25 mouse cellular contexts compared by ENCODE assay signal in genomic region chr2:6112619-6113018, GRCm38 (mm10). TPM values are rescaled to one million over a fixed set of nuclear protein-coding genes. Genes with fewer than 3 reads are reported as not detected.
DNase-seq lines count a peak whose midpoint lies in the region; ATAC-seq and TF ChIP-seq lines count a peak whose summit lies in the region.
"Had no signal": no experiment of that assay in that cellular context is flagged by ENCODE, and none has a peak within 500 bp of the region (broad histone marks: within the 10 kb centered on the region; RNA-seq: fewer than 3 reads in every experiment).

No protein-coding gene starts in this region.

- H3K4me2 ChIP-seq in heart, postnatal 0 days (ENCODE audit: low read depth, low read length), result no peak overlapping the region
- H3K4me2 ChIP-seq in stomach, embryonic 16.5 days (ENCODE audit: low read depth, low read length), result no peak overlapping the region
- H3K4me2 ChIP-seq: embryonic facial prominence, embryonic 15.5 days; hindbrain, embryonic 12.5 days had no signal

- H3K9me3 ChIP-seq in heart, postnatal 0 days (replicated peaks; ENCODE audit: control insufficient read depth, low read length), result no peaks in the 10 kb centered on the region
- H3K9me3 ChIP-seq in stomach, embryonic 16.5 days (replicated peaks; ENCODE audit: control insufficient read depth, low read length), result no peaks in the 10 kb centered on the region
- H3K9me3 ChIP-seq in limb, embryonic 10.5 days (replicated peaks), result no peaks in the 10 kb centered on the region
- H3K9me3 ChIP-seq: embryonic facial prominence, embryonic 15.5 days; forebrain, embryonic 10.5 days; G1E; hindbrain, embryonic 12.5 days had no signal

- peak; percentile 96 for TF ChIP-seq EP300 in heart, postnatal 0 days (IDR thresholded peaks at IDR 0.05; ENCODE audit: low read depth)

- peak overlapping the region; percentile 89 for H3K27ac ChIP-seq in heart, postnatal 0 days (ENCODE audit: low read depth)
- no peak overlapping the region for H3K27ac ChIP-seq in stomach, embryonic 16.5 days (ENCODE audit: low read length)
- H3K27ac ChIP-seq in limb, embryonic 10.5 days, result no peak overlapping the region
- H3K27ac ChIP-seq: embryonic facial prominence, embryonic 15.5 days; forebrain, embryonic 10.5 days; gastrocnemius, adult 2 months; hindbrain, embryonic 12.5 days had no signal

- no peaks in the 10 kb centered on the region for H3K4me1 ChIP-seq in heart, postnatal 0 days (ENCODE audit: control insufficient read depth, insufficient read depth)
- H3K4me1 ChIP-seq in stomach, embryonic 16.5 days (ENCODE audit: control insufficient read depth, insufficient read depth, low read length), result no peaks in the 10 kb centered on the region
- no peaks in the 10 kb centered on the region for H3K4me1 ChIP-seq in limb, embryonic 10.5 days
- H3K4me1 ChIP-seq: embryonic facial prominence, embryonic 15.5 days; forebrain, embryonic 10.5 days; hindbrain, embryonic 12.5 days had no signal

- peaks cover 3% of the 10 kb centered on the region; the same call in 1 of the 2 replicates for H3K36me3 ChIP-seq in heart, postnatal 0 days (replicated peaks; ENCODE audit: control insufficient read depth, insufficient read depth, low read length)
- no peaks in the 10 kb centered on the region for H3K36me3 ChIP-seq in stomach, embryonic 16.5 days (ENCODE audit: control insufficient read depth, insufficient read depth, low read length)
- no peaks in the 10 kb centered on the region for H3K36me3 ChIP-seq in limb, embryonic 10.5 days
- H3K36me3 ChIP-seq: embryonic facial prominence, embryonic 15.5 days; forebrain, embryonic 10.5 days; G1E; hindbrain, embryonic 12.5 days had no signal

- H3K9ac ChIP-seq in heart, postnatal 0 days (replicated peaks; ENCODE audit: low read depth, low read length), result no peak overlapping the region
- H3K9ac ChIP-seq in stomach, embryonic 16.5 days (ENCODE audit: low read length), result no peak overlapping the region
- H3K9ac ChIP-seq: embryonic facial prominence, embryonic 15.5 days; hindbrain, embryonic 12.5 days had no signal

- H3K27me3 ChIP-seq in heart, postnatal 0 days (ENCODE audit: control insufficient read depth, insufficient read depth, low read length), result no peaks in the 10 kb centered on the region
- H3K27me3 ChIP-seq in stomach, embryonic 16.5 days (ENCODE audit: control insufficient read depth, insufficient read depth, low read length), result no peaks in the 10 kb centered on the region
- no peaks in the 10 kb centered on the region for H3K27me3 ChIP-seq in limb, embryonic 10.5 days (ENCODE audit: low read depth, poor library complexity, severe bottlenecking)
- H3K27me3 ChIP-seq: embryonic facial prominence, embryonic 15.5 days; hindbrain, embryonic 12.5 days had no signal

- H3K4me3 ChIP-seq in heart, postnatal 0 days (ENCODE audit: low read depth, low read length), result no peak overlapping the region
- H3K4me3 ChIP-seq in stomach, embryonic 16.5 days (replicated peaks; ENCODE audit: low read length), result no peak overlapping the region
- no peak overlapping the region for H3K4me3 ChIP-seq in limb, embryonic 10.5 days
- H3K4me3 ChIP-seq: embryonic facial prominence, embryonic 15.5 days; erythroblast, embryonic 14.5 days; forebrain, embryonic 10.5 days; gastrocnemius, adult 2 months; hindbrain, embryonic 12.5 days had no signal

- WGBS in heart, postnatal 0 days, result 34% methylated on average over 4 of the region's 4 CpGs
- 63% methylated on average over 4 of the region's 4 CpGs for WGBS in stomach, embryonic 16.5 days
- WGBS in limb, embryonic 10.5 days, result 82% methylated on average over 4 of the region's 4 CpGs

- DNase-seq in heart, adult 11 months, result peak; percentile 95
- no peak for DNase-seq in heart, postnatal 25 days (ENCODE audit: low spot score)
- DNase-seq in heart, adult 9 months (ENCODE audit: low spot score in 2 of 2), result peak; percentile 20 to 31
- DNase-seq in heart, postnatal 36 days, result no peak
- peak; percentile 77 for DNase-seq in heart, postnatal 0 days (ENCODE audit: low spot score)
- no peak for DNase-seq in limb, embryonic 10.5 days (ENCODE audit: low spot score)
- DNase-seq: adrenal gland, adult 8-10 months; B cell, adult 2 months; cerebellum, adult 11 months; cerebellum, adult 8-10 months; cerebellum, postnatal 14 days; embryo, embryonic 11 days; gastrocnemius, adult 2 months; gastrocnemius, postnatal 25 days had no signal

- peak; percentile 95 for ATAC-seq in heart, postnatal 0 days (ENCODE audit: insufficient read depth, low read depth)
- peak; percentile 68; the same call in 1 of the 2 replicates for ATAC-seq in stomach, embryonic 16.5 days (ENCODE audit: insufficient read depth, low FRiP score)
- ATAC-seq: CD4-positive, CD25-positive, alpha-beta regulatory T cell, adult 4 months; forebrain, embryonic 14.5 days; hindbrain, embryonic 16.5 days; inflammation-experienced regulatory T-cells, adult 6 months had no signal

- intact Hi-C loops in heart, postnatal 25 days (cut with DNase I), result no loop called here
- intact Hi-C loops in heart, postnatal 36 days (cut with DNase I), result no loop called here

- no peak for TF ChIP-seq CTCF in heart, postnatal 0 days (IDR thresholded peaks at IDR 0.05; ENCODE audit: low read depth)

RNA-seq across cellular contexts. Expression of gene Proser2, which starts 17.4 kb away (rescaled TPM):
- total RNA-seq in heart, postnatal 25 days (2021), result 10 to 100 TPM; 12.6 to 16.0 TPM
- total RNA-seq in heart, postnatal 36 days (2021), result 10 to 100 TPM; 12.0 to 21.3 TPM
- total RNA-seq in heart, postnatal 0 days (2014; rRNA removed; ENCODE audit: low replicate concordance), result 39.8 and 61.1 TPM in 2 replicates
- polyA plus RNA-seq in heart, postnatal 0 days (2015; fragmentation: Nextera tagmentation; extraction: Ambion mirVana), result 14.7 and 17.9 TPM in 2 replicates
- polyA plus RNA-seq in stomach, embryonic 16.5 days (2015; fragmentation: Nextera tagmentation; extraction: Ambion mirVana), result 29.0 and 34.5 TPM in 2 replicates
- polyA plus RNA-seq in limb, embryonic 10.5 days (2016; fragmentation: Nextera tagmentation; extraction: Ambion mirVana), result 4.2 and 5.1 TPM in 2 replicates
- total RNA-seq: granulocyte monocyte progenitor cell, adult 5-6 weeks had no signal
- polyA plus RNA-seq: G1E had no signal

Comparison
In these comparisons a context has a peak if more than half of its experiments do, and no peak if none do; other contexts are left out.
1. DNase-seq: peak in heart, adult 11 months (single experiment), heart, adult 9 months (2 of 2) and heart, postnatal 0 days (single experiment); none in heart, postnatal 25 days (single experiment), heart, postnatal 36 days (0 of 2) and limb, embryonic 10.5 days (single experiment).